Mouse (Mus musculus): ENCODE data around the gene Msh3. TPM values are rescaled to one million over a fixed set of nuclear protein-coding genes. Genes with fewer than 3 reads are reported as not detected.
"Not testable (repeated sequence)": the region's sequence is repeated elsewhere in the genome, so short reads cannot be mapped to it uniquely, and the experiment has no call there.

Msh3 gene
- polyA plus RNA-seq (2016; fragmentation: Nextera tagmentation; extraction: Ambion mirVana): 38.6 and 39.5 TPM in 2 replicates

GRCm38 (mm10) chr13:92354456-92355271 is at the start of gene Msh3, which contains the start of gene Dhfr:
TSS of gene Msh3 (minus strand) at chr13:92355003.
TSS of gene Dhfr (plus strand) at chr13:92354726.
- WGBS: under 1% methylated on average over 76 of the region's 76 CpGs
- H3K27me3 ChIP-seq: no peaks in the 10 kb centered on the region
- peaks cover 5% of the 10 kb centered on the region; the same call in 1 of the 2 replicates for H3K36me3 ChIP-seq
- H3K4me2 ChIP-seq (replicated peaks): peak within 1 kb of the TSS; percentile 94
- peak within 1 kb of the TSS; percentile 90 for H3K27ac ChIP-seq
- peak within 1 kb of the TSS; percentile 61 for H3K4me3 ChIP-seq
- H3K9me3 ChIP-seq: no peaks in the 10 kb centered on the region
- peak; percentile 98 for ATAC-seq (ENCODE audit: insufficient number of reproducible peaks, insufficient read depth, low FRiP score, low TSS enrichment)
- peak within 1 kb of the TSS; percentile 60 for H3K9ac ChIP-seq
- H3K4me1 ChIP-seq: peaks cover 22% of the 10 kb centered on the region

- Histone ChIP-seq H3K27ac (no peak overlapping the region), H3K9ac (no peak overlapping the region), H3K9me3 (no peaks in the 10 kb centered on the region), H3K27me3 (no peaks in the 10 kb centered on the region), H3K4me1 (no peaks in the 10 kb centered on the region), H3K4me2 (replicated peaks) (no peak overlapping the region), H3K4me3 (no peak overlapping the region), H3K36me3 (no peaks in the 10 kb centered on the region)
- ATAC-seq (ENCODE audit: insufficient number of reproducible peaks, insufficient read depth, low FRiP score, low TSS enrichment): no peak
- WGBS: 75% methylated on average over 3 of the region's 3 CpGs
Measured at GRCm38 (mm10) chr13:92403496-92403895, 48.7 kb upstream of the Msh3 start.

DNA sequence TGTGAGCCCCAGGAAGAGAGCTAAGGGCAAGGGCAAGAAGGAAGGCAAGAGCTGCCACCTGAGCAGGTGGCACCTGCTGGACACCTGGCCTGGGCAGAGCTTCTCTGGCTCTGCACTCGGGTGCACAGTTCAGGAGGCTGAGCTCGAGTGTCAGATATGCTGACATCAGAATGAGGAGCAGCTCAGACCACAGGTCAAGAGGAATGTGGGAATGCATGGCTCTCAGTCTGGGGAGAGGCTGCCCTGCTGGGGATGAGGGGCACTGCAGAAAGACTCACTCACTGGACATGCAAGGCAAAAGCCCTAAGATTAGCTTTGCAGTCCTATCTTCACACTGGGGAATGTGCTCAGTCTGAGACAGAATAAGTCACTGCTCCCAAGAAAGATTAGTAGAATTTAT is 47.3 kb upstream of the Msh3 start:
- no peaks in the 10 kb centered on the region for H3K36me3 ChIP-seq
- 54% methylated on average over 2 of the region's 2 CpGs for WGBS
- no peak for ATAC-seq (ENCODE audit: insufficient number of reproducible peaks, insufficient read depth, low FRiP score, low TSS enrichment)

DNA sequence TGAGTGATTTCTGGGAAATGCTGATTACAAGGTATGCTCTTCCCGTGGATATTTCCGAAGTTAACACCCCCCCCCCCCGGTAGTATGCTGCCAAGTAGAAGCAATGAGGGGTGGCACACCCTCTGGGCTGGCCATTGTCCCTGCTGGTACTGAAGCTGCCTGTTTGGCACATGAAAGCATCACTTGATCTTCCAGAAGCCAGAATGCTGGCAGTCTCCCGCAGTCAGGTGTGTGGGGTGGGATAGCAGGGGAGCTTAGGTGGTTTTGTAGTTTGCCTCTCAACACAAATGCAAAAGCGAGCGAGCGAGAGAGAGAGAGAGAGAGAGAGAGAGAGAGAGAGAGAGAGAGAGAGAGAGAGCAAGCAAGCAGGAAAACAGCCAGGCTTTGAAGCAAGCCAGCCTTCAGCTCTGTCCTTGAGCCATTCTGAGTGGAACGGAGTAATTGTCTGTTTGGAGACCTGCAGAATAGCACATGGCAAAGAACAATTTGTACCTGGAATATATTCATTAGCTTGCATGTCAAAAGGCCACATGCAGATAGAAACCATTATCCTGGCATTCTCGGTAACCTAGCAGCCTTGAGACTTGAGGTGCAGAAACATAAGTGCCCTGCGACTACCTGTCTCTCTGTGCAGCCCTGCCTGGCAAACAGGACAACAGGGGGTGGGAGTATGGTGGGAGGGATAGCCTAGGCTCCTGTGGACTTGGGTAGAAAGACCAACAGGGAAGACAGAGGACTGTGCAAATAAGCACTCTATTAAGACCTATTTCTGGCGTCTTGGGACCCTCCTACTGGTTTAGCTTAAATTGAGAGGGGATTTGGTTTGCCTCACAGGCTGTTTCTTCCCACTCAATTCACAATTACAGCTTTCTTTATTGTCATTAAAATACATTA is 43.9 kb upstream of the Msh3 start:
- WGBS: 74% methylated on average over 11 of the region's 11 CpGs
- Histone ChIP-seq H3K9ac (no peak overlapping the region), H3K4me3 (no peak overlapping the region), H3K4me1 (no peaks in the 10 kb centered on the region), H3K36me3 (no peaks in the 10 kb centered on the region), H3K4me2 (replicated peaks) (no peak overlapping the region), H3K27ac (no peak overlapping the region), H3K27me3 (no peaks in the 10 kb centered on the region), H3K9me3 (no peaks in the 10 kb centered on the region)
- no peak for ATAC-seq (ENCODE audit: insufficient number of reproducible peaks, insufficient read depth, low FRiP score, low TSS enrichment)

More for the DNA sequence above, 47.3 kb upstream of the Msh3 start:
- Histone ChIP-seq H3K4me3 (no peak overlapping the region), H3K27me3 (no peaks in the 10 kb centered on the region), H3K9ac (no peak overlapping the region), H3K9me3 (no peaks in the 10 kb centered on the region), H3K4me1 (no peaks in the 10 kb centered on the region), H3K4me2 (replicated peaks) (no peak overlapping the region), H3K27ac (no peak overlapping the region)

DNA sequence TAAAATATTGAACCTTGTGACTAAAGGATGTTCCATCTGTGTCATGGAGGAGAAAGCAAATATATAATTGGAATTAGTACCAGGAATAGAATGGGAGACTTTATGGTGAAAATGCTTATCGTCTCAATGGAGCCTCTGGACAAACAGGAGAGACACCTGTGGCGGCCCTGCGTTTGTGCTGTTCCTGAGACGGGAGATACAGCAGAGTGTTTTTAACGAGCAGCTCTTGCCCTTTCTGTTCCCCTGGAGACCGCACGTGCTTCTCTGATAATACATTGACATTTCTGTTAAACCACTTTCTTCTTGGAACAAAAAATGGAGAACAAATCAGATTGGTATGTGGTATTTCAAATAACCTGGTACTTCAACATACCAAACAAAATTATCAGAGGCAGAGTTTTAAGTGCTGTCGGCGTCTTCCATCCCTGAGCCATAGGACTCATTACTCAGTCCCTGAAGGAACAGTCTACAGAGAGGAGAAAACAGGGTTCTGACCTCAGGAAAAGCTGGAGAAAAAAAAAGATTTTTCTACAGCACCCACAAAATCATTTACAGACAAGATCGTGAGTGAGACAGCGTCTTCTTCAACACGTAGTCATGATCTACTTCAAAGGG is 38.4 kb upstream of the Msh3 start:
- no peaks in the 10 kb centered on the region for H3K36me3 ChIP-seq
- H3K9ac ChIP-seq: no peak overlapping the region
- no peak overlapping the region for H3K4me3 ChIP-seq
- no peaks in the 10 kb centered on the region for H3K9me3 ChIP-seq
- 83% methylated on average over 12 of the region's 12 CpGs for WGBS
- H3K27me3 ChIP-seq: no peaks in the 10 kb centered on the region
- no peak overlapping the region for H3K4me2 ChIP-seq (replicated peaks)
- H3K27ac ChIP-seq: no peak overlapping the region
- no peaks in the 10 kb centered on the region for H3K4me1 ChIP-seq
- no peak for ATAC-seq (ENCODE audit: insufficient number of reproducible peaks, insufficient read depth, low FRiP score, low TSS enrichment)

DNA sequence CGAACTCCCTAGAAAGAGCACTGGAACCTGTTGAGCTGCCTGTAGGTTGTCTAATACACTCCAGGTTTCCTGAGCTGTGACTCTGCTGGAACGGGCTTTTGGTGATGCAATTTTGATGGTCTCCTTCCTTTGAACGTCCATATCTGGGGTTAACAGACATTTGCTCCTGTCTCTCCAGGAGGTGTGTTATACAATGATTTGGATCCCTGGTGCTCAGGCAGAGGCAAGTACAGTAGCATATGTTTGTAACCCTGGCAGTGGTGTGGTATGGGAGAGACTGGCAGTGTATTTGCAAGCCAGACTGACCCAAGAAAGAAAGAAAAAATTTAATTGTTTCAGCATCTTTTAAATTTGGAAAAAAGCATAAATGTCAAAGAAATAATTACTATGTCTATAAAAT is 32.6 kb upstream of the Msh3 start:
- Histone ChIP-seq H3K36me3 (0 out of 2 replicates have a peak, but pooled peaks cover 6% of the 10 kb centered on the region), H3K4me1 (no peaks in the 10 kb centered on the region), H3K4me3 (no peak overlapping the region), H3K9me3 (no peaks in the 10 kb centered on the region), H3K27ac (no peak overlapping the region), H3K27me3 (no peaks in the 10 kb centered on the region), H3K9ac (no peak overlapping the region), H3K4me2 (replicated peaks) (no peak overlapping the region)
- WGBS: 89% methylated on average over 3 of the region's 3 CpGs
- no peak for ATAC-seq (ENCODE audit: insufficient number of reproducible peaks, insufficient read depth, low FRiP score, low TSS enrichment)

GRCm38 (mm10) chr13:92371466-92371865 is 16.7 kb upstream of the Msh3 start:
- not testable (repeated sequence) for H3K9ac ChIP-seq; H3K4me3 ChIP-seq; H3K4me2 ChIP-seq (replicated peaks); ATAC-seq (ENCODE audit: insufficient number of reproducible peaks, insufficient read depth, low FRiP score, low TSS enrichment); H3K27me3 ChIP-seq; H3K27ac ChIP-seq; H3K9me3 ChIP-seq; H3K4me1 ChIP-seq
- 92% methylated on average over 6 of the region's 6 CpGs for WGBS
- peaks cover 27% of the 10 kb centered on the region for H3K36me3 ChIP-seq

GRCm38 (mm10) chr13:92370811-92371210 is 16.0 kb upstream of the Msh3 start:
- ATAC-seq (ENCODE audit: insufficient number of reproducible peaks, insufficient read depth, low FRiP score, low TSS enrichment): no peak
- WGBS: 91% methylated on average over 3 of the region's 3 CpGs
- no peak overlapping the region for H3K4me3 ChIP-seq

DNA sequence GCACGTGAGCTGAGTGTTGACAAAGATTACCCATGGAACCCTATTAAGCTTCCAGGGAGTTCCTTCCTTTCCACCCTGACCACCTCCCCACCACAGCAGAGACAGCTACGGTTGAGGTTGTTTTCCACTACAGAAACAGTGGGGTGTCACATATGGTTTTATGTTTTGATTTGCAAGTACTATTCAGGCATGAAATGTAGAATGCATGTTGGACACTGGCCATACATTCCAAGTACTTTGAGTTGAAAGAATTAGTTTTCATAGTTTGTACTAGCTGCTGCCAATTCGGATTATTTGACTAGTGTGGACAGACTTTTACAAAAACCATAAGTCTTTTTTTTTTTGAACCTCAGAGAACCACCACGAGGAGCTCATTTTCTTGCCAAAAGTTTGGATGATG is 10.5 kb upstream of the Msh3 start:
- H3K27me3 ChIP-seq: no peaks in the 10 kb centered on the region
- no peak overlapping the region for H3K4me2 ChIP-seq (replicated peaks)
- H3K4me3 ChIP-seq: no peak overlapping the region
- ATAC-seq (ENCODE audit: insufficient number of reproducible peaks, insufficient read depth, low FRiP score, low TSS enrichment): no peak
- H3K9me3 ChIP-seq: no peaks in the 10 kb centered on the region
- peaks cover 27% of the 10 kb centered on the region for H3K36me3 ChIP-seq
- H3K9ac ChIP-seq: no peak overlapping the region
- WGBS: 64% methylated on average over 4 of the region's 4 CpGs
- no peak overlapping the region for H3K27ac ChIP-seq
- H3K4me1 ChIP-seq: no peaks in the 10 kb centered on the region

More at GRCm38 (mm10) chr13:92370811-92371210, 16.0 kb upstream of the Msh3 start:
- Histone ChIP-seq H3K27ac (no peak overlapping the region), H3K4me2 (replicated peaks) (no peak overlapping the region), H3K9ac (no peak overlapping the region), H3K27me3 (no peaks in the 10 kb centered on the region), H3K4me1 (no peaks in the 10 kb centered on the region), H3K36me3 (peaks cover 31% of the 10 kb centered on the region), H3K9me3 (no peaks in the 10 kb centered on the region)

DNA sequence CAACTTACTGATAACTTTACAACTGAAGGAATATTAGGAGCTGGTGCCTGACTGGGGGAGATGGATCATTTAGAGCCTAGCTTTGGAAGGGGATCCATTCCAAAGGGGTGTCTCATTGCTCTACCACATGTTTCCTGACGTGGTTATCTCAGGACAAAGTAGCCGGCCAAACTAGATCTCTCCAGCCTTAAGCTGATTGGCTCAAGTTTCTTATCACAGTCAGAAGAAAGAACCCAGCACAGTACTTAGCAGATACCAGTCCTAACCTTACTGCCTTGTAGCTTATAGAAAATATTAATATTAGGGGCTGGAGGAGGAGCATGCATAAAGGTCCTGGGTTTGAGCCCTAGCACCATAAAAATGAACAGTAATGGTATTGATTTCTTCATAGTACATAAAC is 6.8 kb upstream of the Msh3 start:
- H3K27ac ChIP-seq: no peak overlapping the region
- ATAC-seq (ENCODE audit: insufficient number of reproducible peaks, insufficient read depth, low FRiP score, low TSS enrichment): no peak
- no peak overlapping the region for H3K4me3 ChIP-seq
- no peak overlapping the region for H3K4me2 ChIP-seq (replicated peaks)
- peaks cover 2% of the 10 kb centered on the region for H3K4me1 ChIP-seq
- peaks cover 13% of the 10 kb centered on the region for H3K36me3 ChIP-seq
- WGBS: 79% methylated on average over 2 of the region's 2 CpGs
- H3K9ac ChIP-seq: no peak overlapping the region
- no peaks in the 10 kb centered on the region for H3K9me3 ChIP-seq
- H3K27me3 ChIP-seq: no peaks in the 10 kb centered on the region

DNA sequence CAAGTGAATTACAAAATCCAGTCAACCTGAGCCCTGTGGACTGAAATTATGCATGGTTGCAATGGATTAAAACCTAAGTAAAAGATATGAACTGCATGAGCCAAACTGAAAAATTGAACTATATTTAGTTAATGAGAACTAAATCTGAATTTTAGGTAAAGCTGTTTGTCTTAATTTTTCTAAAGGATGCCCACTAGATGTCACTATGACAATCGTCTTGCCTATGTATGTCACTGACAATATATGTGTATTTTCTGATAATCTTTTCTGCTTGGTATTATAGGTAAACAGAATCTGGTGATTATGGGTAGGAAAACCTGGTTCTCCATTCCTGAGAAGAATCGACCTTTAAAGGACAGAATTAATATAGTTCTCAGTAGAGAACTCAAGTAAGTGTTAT is 2.8 kb upstream of the Msh3 start:
- H3K4me1 ChIP-seq: peaks cover 22% of the 10 kb centered on the region
- H3K4me3 ChIP-seq: no peak overlapping the region
- 61% methylated on average over 2 of the region's 2 CpGs for WGBS
- H3K9me3 ChIP-seq: no peaks in the 10 kb centered on the region
- H3K36me3 ChIP-seq: peaks cover 9% of the 10 kb centered on the region; the same call in 1 of the 2 replicates
- H3K27me3 ChIP-seq: no peaks in the 10 kb centered on the region
- H3K27ac ChIP-seq: no peak overlapping the region
- H3K4me2 ChIP-seq (replicated peaks): no peak overlapping the region
- H3K9ac ChIP-seq: no peak overlapping the region
- ATAC-seq (ENCODE audit: insufficient number of reproducible peaks, insufficient read depth, low FRiP score, low TSS enrichment): no peak

Data from embryonic facial prominence, embryonic 12.5 days (tissue).